Mouse (Mus musculus) neural tube, embryonic 12.5 days (tissue): ENCODE measurements around the gene 4931428L18Rik. TPM values are rescaled to one million over a fixed set of nuclear protein-coding genes. Genes with fewer than 3 reads are reported as not detected.

ENCODE experiments used
- ATAC-seq: fragments of 200-750 bp; cut with Nextera tagmentation; 2 replicates; pipeline ENCODE4 v1.8.0; 2017; ENCODE audit warnings: low read depth, mild to moderate bottlenecking, moderate TSS enrichment, moderate library complexity; ENCODE audit not compliant: low FRiP score
- H3K27ac ChIP-seq: fragments of 300-500 bp; sonication (generic); 2 replicates; pipeline ENCODE4 v1.5.1; 2016
- H3K27me3 ChIP-seq: fragments of 300-500 bp; sonication (generic); replicated peaks from 2 replicates; pipeline ENCODE4 v1.6.1; 2016; ENCODE audit warnings: mild to moderate bottlenecking
- H3K36me3 ChIP-seq: fragments of 300-500 bp; sonication (generic); 2 replicates; pipeline ENCODE4 v1.6.1; 2016; ENCODE audit warnings: mild to moderate bottlenecking
- H3K4me1 ChIP-seq: fragments of 300-500 bp; sonication (generic); 2 replicates; pipeline ENCODE4 v1.6.1; 2016
- H3K4me2 ChIP-seq: fragments of 300-500 bp; sonication (generic); replicated peaks from 2 replicates; pipeline ENCODE4 v1.6.1; 2016; ENCODE audit warnings: mild to moderate bottlenecking
- H3K4me3 ChIP-seq: fragments of 300-500 bp; sonication (generic); 2 replicates; pipeline ENCODE4 v1.5.1; 2016
- H3K9ac ChIP-seq: fragments of 300-500 bp; sonication (generic); 2 replicates; pipeline ENCODE4 v1.6.1; 2016; ENCODE audit warnings: mild to moderate bottlenecking
- H3K9me3 ChIP-seq: fragments of 300-500 bp; sonication (generic); 2 replicates; pipeline ENCODE4 v1.6.1; 2016; ENCODE audit warnings: mild to moderate bottlenecking
- WGBS: fragments of 180-500 bp; shearing (Covaris S2); methylation state at CpG from one replicate; pipeline ENCODE4 v1.1.7; 2016; 5-methylcytosine and 5-hydroxymethylcytosine counted together
- polyA plus RNA-seq: library from polyadenylated mRNA; unstranded; fragments of >200 nt; fragmentation: Nextera tagmentation; extraction: Ambion mirVana; gene quantifications from 2 replicates; pipeline ENCODE4 v1.2.1, GENCODE M21; 2016

The 4931428L18Rik gene
- polyA plus RNA-seq, 1 experiment from 2014 or later, result not detected

DNA sequence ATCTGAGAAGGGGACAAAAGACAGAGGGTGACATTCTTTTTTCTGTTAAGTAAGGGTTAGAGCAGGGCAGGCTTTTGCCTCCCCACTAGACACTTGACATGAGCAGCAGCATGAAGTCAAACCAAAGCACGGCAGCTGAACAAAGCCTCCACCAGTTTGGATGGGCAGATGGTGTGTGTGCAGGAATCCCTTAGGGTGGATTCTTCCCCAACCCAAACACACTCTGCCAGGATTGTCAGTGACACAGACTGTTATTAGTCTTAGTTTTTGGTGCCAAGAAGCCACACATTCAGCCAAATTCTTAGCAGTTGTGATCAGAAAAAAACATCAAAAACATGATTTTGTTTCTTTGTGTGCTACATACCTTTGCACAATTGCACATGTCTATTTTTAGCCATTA, 44.2 kb downstream of the 4931428L18Rik start:
- Histone ChIP-seq H3K36me3 (no peaks in the 10 kb centered on the region), H3K9me3 (no peaks in the 10 kb centered on the region), H3K27me3 (no peaks in the 10 kb centered on the region), H3K4me3 (no peak overlapping the region), H3K4me2 (no peak overlapping the region), H3K4me1 (no peaks in the 10 kb centered on the region), H3K9ac (no peak overlapping the region), H3K27ac (no peak overlapping the region)
- ATAC-seq, result no peak
- WGBS, result 75% methylated on average over 1 of the region's 1 CpGs

GRCm38 (mm10) chr1:31176101-31176500, 46.4 kb downstream of the 4931428L18Rik start, which contains the start of gene Lgsn:
Lgsn (plus strand) TSS chr1:31176401.
- Histone ChIP-seq H3K9me3 (no peaks in the 10 kb centered on the region), H3K4me2 (no peak within 1 kb of the TSS), H3K27me3 (no peaks in the 10 kb centered on the region), H3K4me1 (no peaks in the 10 kb centered on the region), H3K36me3 (no peaks in the 10 kb centered on the region), H3K4me3 (no peak within 1 kb of the TSS), H3K9ac (no peak within 1 kb of the TSS), H3K27ac (no peak within 1 kb of the TSS)
- ATAC-seq, result no peak
- 78% methylated on average over 5 of the region's 5 CpGs for WGBS

DNA sequence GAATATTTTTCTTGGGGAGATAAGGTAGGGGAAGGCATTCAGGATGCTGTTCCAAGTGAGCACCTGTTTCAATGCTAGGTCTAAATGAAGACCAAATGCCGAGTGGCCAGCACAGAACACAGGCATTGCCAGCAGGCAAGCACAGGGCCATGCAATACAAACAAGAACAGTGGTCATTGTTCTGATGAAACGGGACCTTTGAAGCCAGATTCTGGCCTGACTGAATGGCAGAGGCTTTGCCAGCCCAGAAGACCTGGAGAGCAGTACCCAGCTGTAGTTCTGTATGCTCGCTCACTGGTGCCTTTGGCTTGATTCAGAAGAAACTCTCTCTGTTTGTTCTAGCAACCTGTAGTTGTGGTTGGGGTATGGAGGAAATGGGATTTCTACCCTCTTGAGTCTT, 47.1 kb downstream of the 4931428L18Rik start:
- Histone ChIP-seq H3K27me3 (no peaks in the 10 kb centered on the region), H3K9ac (no peak overlapping the region), H3K4me1 (no peaks in the 10 kb centered on the region), H3K27ac (no peak overlapping the region), H3K4me2 (no peak overlapping the region), H3K4me3 (no peak overlapping the region), H3K36me3 (no peaks in the 10 kb centered on the region), H3K9me3 (no peaks in the 10 kb centered on the region)
- 75% methylated on average over 3 of the region's 3 CpGs for WGBS
- ATAC-seq, result no peak

DNA sequence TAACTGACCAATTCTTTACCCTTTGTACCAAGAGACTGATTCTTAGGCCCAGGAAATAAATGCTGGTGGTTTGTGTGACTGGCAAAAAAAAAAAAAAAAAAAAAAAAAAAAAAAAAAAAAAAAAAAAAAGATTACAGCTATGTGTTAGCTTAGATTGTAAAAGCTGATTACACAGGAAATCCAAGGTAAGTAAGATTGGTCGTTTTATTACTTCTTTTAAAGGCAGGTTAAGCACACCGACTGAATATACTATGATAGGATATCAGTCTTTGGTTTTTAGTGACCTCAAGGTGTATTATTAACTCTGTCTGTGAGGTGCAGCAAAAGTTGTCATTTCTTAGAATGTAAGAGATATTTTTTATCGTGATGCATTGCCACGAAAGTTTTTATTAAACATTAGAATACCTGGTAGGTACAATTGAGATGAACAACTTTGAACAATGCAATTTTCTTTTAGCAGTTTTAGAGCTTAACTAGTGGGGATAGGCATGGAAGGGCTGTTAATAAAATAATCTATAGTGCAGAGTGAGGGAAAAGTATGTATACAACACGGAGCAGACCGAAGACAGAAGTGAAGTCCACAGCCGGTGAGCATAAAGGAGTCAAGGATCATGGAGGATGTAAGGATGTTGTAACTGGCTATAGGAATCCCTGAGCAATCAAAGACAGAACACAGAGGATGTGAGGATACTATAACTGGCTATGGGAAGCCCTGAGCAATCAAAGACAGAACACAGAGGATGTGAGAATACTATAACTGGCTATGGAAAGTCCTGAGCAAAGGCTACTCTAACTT, 57.0 kb downstream of the 4931428L18Rik start:
- H3K9me3 ChIP-seq, result no peaks in the 10 kb centered on the region
- H3K27ac ChIP-seq, result no peak overlapping the region
- no peak overlapping the region for H3K4me2 ChIP-seq
- no peak overlapping the region for H3K4me3 ChIP-seq
- WGBS, result 90% methylated on average over 7 of the region's 7 CpGs
- ATAC-seq, result no peak
- H3K36me3 ChIP-seq, result no peaks in the 10 kb centered on the region
- no peaks in the 10 kb centered on the region for H3K27me3 ChIP-seq
- no peaks in the 10 kb centered on the region for H3K4me1 ChIP-seq
- H3K9ac ChIP-seq, result no peak overlapping the region

DNA sequence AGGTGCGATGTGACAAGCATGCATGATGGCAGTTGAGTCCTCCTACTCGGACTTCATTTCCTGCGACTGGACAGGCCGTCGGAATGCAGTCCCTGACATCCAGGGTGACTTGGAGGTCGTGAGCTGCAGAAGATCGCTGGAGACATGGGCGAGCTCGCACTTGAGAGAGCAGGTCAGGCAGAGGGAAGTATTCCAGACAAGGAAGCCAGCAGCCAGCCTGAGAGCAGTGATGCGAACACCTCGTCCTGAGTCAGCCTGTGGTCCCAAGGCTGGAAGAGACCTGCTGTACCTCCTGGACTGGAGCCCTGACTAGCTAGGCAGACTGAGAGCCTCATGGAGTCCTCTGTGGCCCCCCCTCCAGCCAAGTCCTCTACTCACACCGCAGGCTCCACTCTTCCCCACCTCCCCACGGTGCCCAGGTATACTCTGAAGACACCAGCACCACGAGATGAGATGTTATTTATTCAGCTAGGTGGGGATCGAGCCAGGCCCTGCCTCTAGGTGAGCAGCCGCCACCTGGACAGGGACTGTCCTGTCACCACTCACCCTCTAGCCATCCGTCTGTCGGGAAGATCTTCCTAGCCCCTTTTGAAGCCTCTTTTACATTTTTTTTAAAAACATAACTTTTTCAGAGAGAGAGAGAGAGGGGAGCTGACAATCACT, 57.8 kb downstream of the 4931428L18Rik start:
- no peaks in the 10 kb centered on the region for H3K4me1 ChIP-seq

GRCm38 (mm10) chr1:31156884-31157283, 65.6 kb downstream of the 4931428L18Rik start:
- no peaks in the 10 kb centered on the region for H3K36me3 ChIP-seq
- H3K9me3 ChIP-seq, result no peaks in the 10 kb centered on the region
- H3K27me3 ChIP-seq, result no peaks in the 10 kb centered on the region
- no peak overlapping the region for H3K27ac ChIP-seq
- H3K4me3 ChIP-seq, result no peak overlapping the region
- no peak for ATAC-seq
- no peak overlapping the region for H3K9ac ChIP-seq
- H3K4me2 ChIP-seq, result no peak overlapping the region
- 93% methylated on average over 2 of the region's 2 CpGs for whole genome bisulfite sequencing
- H3K4me1 ChIP-seq, result no peaks in the 10 kb centered on the region

More for the DNA sequence above, 57.8 kb downstream of the 4931428L18Rik start:
- ATAC-seq, result no peak
- Histone ChIP-seq H3K27ac (no peak overlapping the region), H3K9me3 (no peaks in the 10 kb centered on the region), H3K9ac (no peak overlapping the region), H3K4me3 (no peak overlapping the region), H3K27me3 (no peaks in the 10 kb centered on the region), H3K36me3 (no peaks in the 10 kb centered on the region), H3K4me2 (no peak overlapping the region)
- 87% methylated on average over 18 of the region's 18 CpGs for WGBS

DNA sequence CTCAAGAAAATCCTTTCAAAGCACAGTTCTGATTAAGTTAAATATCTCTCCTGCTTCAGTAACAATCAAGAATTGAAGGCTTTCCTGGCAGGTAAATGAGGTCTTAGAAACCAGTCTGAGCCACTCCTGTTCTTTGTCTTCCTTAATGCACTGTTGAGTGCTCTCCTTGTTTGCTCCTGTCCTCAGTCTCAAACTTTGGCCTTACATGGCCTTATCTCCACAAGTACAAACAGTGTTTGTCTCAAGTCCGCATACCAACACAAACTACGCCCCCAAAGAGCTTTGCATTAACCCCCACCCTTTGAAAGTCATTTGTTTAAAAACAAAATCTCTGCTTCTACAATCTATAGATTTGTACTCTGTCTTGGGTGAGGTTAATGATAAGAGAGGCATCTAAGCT, 66.3 kb downstream of the 4931428L18Rik start:
- no peak overlapping the region for H3K27ac ChIP-seq
- H3K27me3 ChIP-seq, result no peaks in the 10 kb centered on the region
- no peaks in the 10 kb centered on the region for H3K9me3 ChIP-seq
- no peak for ATAC-seq
- no peaks in the 10 kb centered on the region for H3K36me3 ChIP-seq
- H3K4me1 ChIP-seq, result no peaks in the 10 kb centered on the region
- H3K4me3 ChIP-seq, result no peak overlapping the region
- H3K4me2 ChIP-seq, result no peak overlapping the region
- 81% methylated on average over 2 of the region's 2 CpGs for WGBS
- no peak overlapping the region for H3K9ac ChIP-seq

DNA sequence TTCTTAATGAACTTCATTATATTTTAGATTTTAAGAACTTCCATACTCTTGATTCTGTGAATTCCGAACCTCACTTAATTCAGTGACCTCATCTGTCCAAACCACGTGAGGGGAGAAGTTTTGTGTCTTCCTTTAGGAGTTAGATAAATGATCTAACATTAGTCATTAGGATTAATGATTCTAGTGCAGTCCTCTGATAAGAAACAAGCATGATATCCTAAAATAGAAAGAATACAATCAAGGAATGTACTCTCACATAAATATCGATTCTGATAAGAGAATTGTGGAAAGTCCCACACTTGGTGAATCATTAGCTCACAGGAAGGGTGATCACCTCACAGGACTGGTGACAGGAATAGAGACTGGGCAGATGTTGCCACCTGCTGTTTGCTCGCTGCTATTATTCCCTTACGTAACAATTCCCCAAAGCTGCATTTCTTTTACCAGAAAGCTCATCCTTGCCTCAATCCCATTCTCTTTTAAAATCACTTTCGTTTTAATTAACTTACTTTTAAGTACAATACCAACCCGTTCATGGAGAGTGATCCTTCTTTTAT, 68.6 kb downstream of the 4931428L18Rik start:
- no peak overlapping the region for H3K27ac ChIP-seq
- H3K9ac ChIP-seq, result no peak overlapping the region
- H3K4me2 ChIP-seq, result no peak overlapping the region
- ATAC-seq, result peak; percentile 61; the same call in 1 of the 2 replicates
- H3K27me3 ChIP-seq, result no peaks in the 10 kb centered on the region
- H3K36me3 ChIP-seq, result no peaks in the 10 kb centered on the region
- H3K4me1 ChIP-seq, result no peaks in the 10 kb centered on the region
- H3K4me3 ChIP-seq, result no peak overlapping the region
- 30% methylated on average over 7 of the region's 7 CpGs for WGBS
- no peaks in the 10 kb centered on the region for H3K9me3 ChIP-seq

- ATAC-seq, result no peak
- Histone ChIP-seq H3K9ac (no peak overlapping the region), H3K4me2 (no peak overlapping the region), H3K36me3 (no peaks in the 10 kb centered on the region), H3K4me1 (no peaks in the 10 kb centered on the region), H3K4me3 (no peak overlapping the region), H3K27me3 (no peaks in the 10 kb centered on the region), H3K9me3 (no peaks in the 10 kb centered on the region), H3K27ac (no peak overlapping the region)
- WGBS, result 75% methylated on average over 2 of the region's 2 CpGs
Observed at GRCm38 (mm10) chr1:31152799-31153426, 69.6 kb downstream of the 4931428L18Rik start.

- H3K27me3 ChIP-seq, result no peaks in the 10 kb centered on the region
- no peak overlapping the region for H3K4me3 ChIP-seq
- no peak overlapping the region for H3K9ac ChIP-seq
- H3K27ac ChIP-seq, result no peak overlapping the region
- no peaks in the 10 kb centered on the region for H3K4me1 ChIP-seq
- WGBS, result 72% methylated on average over 3 of the region's 3 CpGs
- H3K36me3 ChIP-seq, result no peaks in the 10 kb centered on the region
- no peak for ATAC-seq
- H3K4me2 ChIP-seq, result no peak overlapping the region
- no peaks in the 10 kb centered on the region for H3K9me3 ChIP-seq
Observed at GRCm38 (mm10) chr1:31150546-31150945, 71.9 kb downstream of the 4931428L18Rik start.

DNA sequence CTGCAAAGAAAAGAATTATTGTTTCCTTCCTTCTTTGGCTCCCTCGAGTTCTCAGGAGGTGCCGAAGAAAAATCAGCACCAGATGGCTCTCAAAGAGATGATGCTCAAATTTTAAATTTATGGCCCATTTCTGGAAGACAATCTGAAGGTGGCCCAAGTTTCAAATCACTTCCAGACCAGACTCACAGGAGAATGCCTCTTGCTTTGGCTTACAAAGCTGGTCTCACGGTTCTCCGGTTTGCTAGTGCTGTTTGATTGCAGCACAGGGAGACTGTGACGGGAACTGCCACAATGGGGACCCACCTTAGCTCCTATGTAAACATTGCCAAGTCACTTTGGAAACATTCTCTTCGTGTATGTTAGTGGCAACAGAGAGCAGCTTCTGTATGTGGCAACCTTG, 72.8 kb downstream of the 4931428L18Rik start:
- Histone ChIP-seq H3K9me3 (no peaks in the 10 kb centered on the region), H3K4me3 (no peak overlapping the region), H3K27ac (no peak overlapping the region), H3K4me2 (no peak overlapping the region), H3K36me3 (no peaks in the 10 kb centered on the region), H3K9ac (no peak overlapping the region), H3K4me1 (no peaks in the 10 kb centered on the region), H3K27me3 (no peaks in the 10 kb centered on the region)
- no peak for ATAC-seq
- WGBS, result 58% methylated on average over 6 of the region's 6 CpGs

DNA sequence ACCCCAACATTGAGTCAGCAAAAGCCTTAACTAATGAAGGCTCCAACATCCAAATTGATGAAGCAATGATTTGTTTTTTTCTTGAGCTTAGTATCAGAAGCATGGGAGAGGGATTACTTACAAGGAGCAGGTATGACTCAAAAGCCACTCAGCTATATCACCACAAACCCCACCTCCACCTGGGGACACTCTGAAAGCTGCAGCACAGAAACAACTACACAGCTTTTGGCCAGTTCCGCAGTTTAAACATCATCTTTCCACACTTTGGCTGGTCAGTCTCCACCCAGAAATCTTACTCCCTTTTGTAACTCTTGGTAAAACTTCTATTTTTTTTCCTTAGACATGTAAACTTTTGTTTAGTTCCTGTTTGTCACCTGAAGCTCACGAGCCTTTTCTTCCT, 78.9 kb downstream of the 4931428L18Rik start:
- H3K4me2 ChIP-seq, result no peak overlapping the region
- no peaks in the 10 kb centered on the region for H3K9me3 ChIP-seq
- no peak for ATAC-seq
- H3K9ac ChIP-seq, result no peak overlapping the region
- H3K27me3 ChIP-seq, result no peaks in the 10 kb centered on the region
- H3K4me3 ChIP-seq, result no peak overlapping the region
- H3K36me3 ChIP-seq, result no peaks in the 10 kb centered on the region
- 83% methylated on average over 2 of the region's 2 CpGs for WGBS
- H3K27ac ChIP-seq, result no peak overlapping the region
- H3K4me1 ChIP-seq, result no peaks in the 10 kb centered on the region
